Mouse (Mus musculus) cerebellum, postnatal 36 days (tissue): ENCODE measurements around the gene Il18.

ENCODE experiments used
- DNase-seq, 2 experiments: peaks; one replicate each; pipeline ENCODE4 v3.0.0; 2021 to 2022; ENCODE audit warnings: mixed read lengths in 2 of 2

Il18 gene

DNA sequence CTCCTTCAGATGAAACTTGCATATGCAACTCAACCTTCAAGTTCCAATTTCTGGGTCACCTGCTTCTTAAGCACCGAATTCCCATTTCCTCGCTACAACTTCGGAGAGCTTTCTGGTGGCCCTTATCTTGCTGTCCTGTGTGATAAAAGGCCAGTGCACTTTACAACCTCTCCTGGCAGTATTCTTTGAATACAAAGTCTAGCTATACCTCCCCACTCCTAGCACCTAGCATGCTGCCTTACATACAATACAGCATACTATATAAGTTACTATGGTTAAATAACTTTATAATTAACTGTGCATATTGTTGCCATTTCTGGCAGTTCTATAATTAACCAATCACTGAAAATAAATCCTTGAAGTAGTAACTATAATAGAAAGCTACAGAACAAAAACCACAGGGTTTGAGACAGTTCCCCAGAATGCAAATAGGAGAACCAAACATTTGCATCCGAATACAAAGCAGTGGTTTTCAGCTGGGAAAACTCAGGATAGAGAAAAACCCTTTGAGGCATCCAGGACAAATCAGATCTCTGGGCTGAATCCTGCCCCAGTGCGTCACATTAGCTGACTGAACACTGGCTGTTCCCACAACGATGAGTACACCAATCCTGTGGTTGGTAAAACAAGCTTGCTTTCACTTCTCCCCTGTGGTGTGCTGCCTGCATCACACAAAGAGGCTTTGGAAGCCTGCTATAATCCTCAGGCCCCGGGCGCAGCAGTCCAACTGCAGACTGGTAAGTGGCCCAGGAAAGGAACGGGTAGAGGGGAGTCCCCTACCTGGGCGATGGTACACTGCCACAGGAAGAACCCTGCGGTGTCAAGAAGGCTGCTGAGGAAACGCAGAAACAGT, at the start of gene Il18:
Gene Il18, plus strand, starts transcription at position 587 of the 853 bp plus-strand sequence.
- peak in 1 of 2 experiments; percentile 9 for DNase-seq

DNA sequence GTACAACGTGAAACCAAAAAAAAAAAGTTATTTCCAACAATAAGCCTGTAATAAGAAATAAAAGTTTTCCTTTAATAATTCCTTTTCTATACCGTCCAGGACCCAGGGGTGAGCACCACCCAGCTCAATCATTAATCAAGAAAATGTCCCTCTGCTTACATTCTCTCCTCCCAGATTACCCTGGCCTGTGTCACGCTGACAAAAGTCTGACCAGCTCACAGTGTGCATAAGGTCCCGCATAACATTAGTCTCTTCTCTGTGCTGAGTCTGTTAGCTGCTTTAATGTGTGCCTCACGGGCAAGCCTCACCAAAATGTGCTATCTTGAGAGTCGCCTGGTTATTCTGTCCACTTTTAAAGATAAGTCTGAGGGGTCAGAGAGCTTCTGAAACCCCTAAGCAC, 49.2 kb upstream of the Il18 start:
- DNase-seq = no peak

- DNase-seq = peak; percentile 12 to 16
Measured at GRCm38 (mm10) chr9:50507570-50507969, 47.1 kb upstream of the Il18 start.

DNA sequence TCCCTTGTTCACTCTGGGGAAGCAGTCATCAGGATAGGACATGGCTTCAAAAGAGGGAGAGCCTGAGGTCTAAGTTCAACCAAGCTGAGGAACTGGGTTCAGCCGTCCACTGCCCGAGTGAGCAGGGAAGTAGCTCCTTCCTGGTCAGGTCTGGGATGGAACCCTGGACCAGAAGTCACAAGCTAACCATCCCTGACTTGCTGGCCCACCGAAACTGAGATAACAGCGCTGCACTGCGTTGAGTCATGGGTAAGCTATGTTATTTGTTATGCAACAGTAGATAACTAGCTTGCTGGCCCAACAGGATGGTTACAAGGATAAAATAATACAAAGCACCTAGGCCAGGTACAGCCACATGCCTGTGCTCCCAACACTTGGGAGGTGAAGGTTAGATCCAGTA, 39.2 kb upstream of the Il18 start:
- DNase-seq = no peak

DNA sequence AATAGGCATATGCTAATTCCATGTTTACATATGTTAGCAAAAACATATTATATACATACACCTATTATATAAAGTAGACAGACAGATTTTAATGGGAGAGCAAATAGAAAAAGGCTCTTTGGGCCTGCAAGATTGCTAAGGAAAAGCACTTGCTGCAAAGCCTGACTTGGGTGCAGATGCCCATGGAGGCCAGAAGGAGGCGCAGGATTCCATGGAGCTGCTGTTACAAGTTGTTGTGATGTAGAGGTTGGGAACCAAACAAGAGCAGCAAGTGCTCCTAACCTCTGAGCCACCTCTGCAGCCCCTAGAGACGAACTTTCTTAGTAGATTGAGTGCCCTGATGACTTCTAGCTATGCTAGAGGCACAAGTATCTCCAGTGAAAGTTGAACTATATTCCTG, 35.8 kb upstream of the Il18 start:
- no peak for DNase-seq

DNA sequence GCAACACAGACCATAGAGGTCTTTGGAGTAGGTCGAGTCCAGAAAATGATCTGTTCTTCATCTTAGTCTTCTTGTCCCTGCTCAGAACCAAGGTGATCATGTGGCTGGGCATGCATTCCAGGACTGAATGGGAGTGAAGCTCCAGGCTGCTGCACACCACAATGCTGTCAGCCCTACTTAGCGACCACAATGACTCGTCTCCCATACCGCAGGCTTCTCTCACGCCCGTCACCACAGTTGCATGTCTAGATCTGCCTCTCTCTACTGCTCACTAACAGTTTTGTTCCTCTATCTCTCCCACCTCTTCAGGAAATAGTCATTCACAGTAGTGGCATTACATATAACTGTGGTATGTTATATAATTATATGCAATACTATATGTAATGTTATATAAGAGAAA, 33.9 kb upstream of the Il18 start:
- no peak for DNase-seq

DNA sequence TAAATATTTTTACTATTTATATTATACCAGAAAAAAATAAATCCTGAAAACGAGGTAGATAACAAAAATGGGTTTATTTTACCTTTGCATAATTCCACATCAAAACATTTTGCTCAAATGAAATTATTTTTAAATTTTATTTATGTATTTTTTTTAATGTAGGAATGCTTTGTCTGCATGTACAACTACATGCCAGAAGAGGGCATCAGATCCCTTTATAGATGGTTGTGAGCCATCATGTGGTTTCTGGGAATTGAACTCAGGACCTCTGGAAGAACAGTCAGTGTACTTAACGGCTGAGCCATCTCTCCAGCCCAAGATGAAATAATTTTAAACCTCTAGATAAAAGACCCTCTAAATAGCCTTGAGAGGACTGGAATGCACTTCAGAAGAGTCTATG, 33.1 kb upstream of the Il18 start:
- DNase-seq = no peak

DNA sequence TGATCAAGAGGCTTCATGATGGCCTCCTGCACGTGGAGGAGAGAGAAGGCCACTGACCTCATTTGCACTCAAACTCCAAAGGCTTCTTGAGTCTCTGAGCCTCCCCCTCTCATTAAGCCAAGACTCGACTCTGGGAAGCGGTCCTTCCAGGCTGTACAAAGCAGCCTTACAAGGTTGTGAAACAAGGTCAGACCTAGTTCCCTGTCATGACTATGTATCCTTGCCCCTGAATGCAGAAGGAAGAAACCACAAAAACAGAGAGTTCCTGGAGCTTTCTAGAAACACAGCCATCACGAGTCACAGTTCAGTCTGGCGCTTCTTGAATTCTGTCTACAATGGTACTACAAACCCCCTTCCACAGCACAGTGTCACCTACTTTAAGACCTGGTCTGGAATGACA, 32.1 kb upstream of the Il18 start:
- DNase-seq = no peak

- no peak for DNase-seq
Measured at GRCm38 (mm10) chr9:50524936-50525335, 29.7 kb upstream of the Il18 start.

- DNase-seq = no peak
Measured at GRCm38 (mm10) chr9:50525585-50525984, 29.0 kb upstream of the Il18 start.

DNA sequence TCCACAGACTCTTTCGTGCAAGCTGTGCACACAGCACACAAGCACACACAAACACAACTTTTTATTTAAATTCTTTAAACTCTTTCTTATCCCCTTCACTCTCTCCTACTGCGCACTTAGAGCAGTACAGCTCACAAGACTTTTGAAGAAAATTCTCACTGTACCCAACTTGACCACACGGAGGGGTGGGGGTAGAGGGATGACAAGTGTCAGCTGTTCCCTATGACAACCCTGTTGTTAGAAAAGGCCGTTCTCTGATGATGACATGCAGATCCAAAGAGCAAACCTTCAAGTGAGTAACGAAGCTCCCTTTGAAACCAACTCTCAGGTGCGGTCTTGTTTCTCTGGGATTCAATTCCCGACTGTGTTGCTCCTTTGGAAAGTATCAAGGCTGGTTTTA, 26.8 kb upstream of the Il18 start:
- no peak for DNase-seq

- DNase-seq = peak; percentile 96 to 98
Measured at GRCm38 (mm10) chr9:50528293-50528892, 26.2 kb upstream of the Il18 start, which contains the start of gene Pts. Pts (minus strand) TSS chr9:50528724.

DNA sequence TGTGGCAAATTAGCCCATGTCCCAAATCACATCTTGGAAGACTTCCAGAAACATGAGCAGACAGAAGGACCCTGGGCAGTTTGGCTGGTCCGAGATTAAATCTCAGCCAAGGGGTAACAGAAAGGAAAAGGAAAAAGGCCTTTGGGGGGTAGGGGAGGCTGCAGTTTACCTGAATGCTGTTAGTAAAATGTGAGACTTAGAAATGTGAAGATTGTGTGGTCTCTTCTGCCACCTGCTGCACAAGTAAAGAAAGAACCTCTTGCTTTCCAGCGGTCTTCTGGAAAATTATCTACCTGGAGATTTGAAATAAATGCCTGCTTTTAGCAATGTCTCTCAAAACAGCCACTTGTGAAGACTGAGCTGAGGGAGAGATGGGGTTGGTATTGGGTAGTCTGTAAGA, 23.7 kb upstream of the Il18 start:
- DNase-seq = peak in 1 of 2 experiments; percentile 14

GRCm38 (mm10) chr9:50533328-50533727, 21.3 kb upstream of the Il18 start:
- DNase-seq = no peak

- DNase-seq = no peak
Measured at GRCm38 (mm10) chr9:50533791-50534190, 20.8 kb upstream of the Il18 start.

DNA sequence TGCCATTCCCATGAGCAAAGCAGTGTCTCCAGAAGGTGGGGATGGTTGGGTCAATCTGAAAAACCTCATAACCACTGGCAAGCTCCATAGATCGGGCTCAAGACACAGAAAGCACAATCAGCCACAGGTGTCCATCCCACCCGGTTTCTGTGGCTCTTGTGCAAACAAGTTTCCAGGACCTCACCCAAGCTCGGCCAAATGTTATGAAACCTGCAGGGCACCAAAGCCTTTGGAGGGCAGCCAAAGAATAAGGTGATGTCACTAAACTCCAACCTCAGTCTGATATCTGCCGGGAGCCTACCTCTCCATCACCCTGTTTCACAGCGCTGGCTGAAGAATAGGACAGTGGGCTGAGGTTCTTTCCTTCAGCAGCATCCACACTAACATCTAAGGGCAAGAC, 18.7 kb upstream of the Il18 start:
- no peak for DNase-seq

DNA sequence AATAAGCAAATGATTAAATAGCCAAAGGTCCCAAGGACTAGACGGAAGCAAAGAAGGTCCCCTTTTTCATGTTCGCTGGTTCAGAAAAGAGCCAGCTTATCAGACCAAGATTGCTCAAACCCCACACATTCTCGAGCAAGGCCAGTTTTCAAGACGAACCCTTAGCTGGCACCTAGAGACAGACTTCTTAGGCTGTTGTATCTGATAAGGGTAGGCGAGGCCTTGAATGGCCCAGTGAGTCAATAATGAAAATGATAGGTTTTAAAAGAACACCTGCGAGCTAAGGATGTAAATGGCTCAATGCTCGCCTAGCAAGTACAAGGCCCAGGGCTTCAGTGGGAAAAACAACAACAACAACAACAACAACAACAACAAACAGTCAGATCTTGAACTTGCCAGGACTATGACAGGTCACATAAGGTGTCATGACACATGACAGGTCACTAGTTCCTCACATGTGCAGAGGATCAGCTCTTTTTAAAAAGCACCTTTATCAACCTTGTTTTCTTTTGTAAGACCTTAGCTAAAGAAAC, 18.0 kb upstream of the Il18 start:
- DNase-seq = no peak

DNA sequence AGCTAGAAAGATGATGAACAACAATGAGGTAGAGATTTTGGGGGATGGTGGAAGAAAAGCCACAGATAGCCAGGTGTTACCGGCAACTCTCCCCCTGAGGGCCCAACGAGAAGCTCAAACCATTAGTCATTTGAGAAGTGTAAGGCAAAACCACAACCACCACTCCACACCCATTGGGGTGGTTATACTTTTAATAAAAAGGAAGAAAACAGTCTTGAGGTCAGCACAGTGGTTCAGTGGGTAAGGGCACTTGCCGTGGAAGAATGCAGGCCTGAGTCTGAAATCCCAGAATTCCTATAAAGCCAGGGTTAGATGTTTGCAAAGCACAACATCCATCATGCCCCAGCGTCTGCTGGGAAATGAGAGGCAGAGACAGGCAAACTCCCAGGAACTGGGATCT, 17.3 kb upstream of the Il18 start:
- no peak for DNase-seq

- no peak for DNase-seq
Measured at GRCm38 (mm10) chr9:50540170-50540569, 14.5 kb upstream of the Il18 start.

- DNase-seq = no peak
Measured at GRCm38 (mm10) chr9:50542401-50542800, 12.2 kb upstream of the Il18 start.

- no peak for DNase-seq
Measured at GRCm38 (mm10) chr9:50547859-50548478, 6.7 kb upstream of the Il18 start.

DNA sequence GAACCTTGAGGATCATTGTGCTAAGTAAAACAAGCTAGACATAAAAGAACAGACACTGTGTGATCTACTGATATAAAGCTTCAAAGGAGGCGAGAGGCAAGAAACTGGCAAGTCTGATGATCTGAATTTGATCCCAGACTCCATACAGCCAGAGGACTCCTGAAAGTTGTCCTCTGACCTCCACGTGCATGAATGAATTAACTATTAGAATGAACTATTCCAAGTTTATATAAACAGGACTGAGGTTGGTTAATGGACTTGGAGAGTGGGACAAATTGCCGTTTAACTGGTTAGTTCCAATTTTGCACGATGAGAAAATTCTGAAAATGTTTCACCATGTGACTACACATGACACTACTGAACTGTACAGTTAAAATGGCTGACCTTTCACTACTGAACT, 5.7 kb upstream of the Il18 start:
- no peak for DNase-seq

DNA sequence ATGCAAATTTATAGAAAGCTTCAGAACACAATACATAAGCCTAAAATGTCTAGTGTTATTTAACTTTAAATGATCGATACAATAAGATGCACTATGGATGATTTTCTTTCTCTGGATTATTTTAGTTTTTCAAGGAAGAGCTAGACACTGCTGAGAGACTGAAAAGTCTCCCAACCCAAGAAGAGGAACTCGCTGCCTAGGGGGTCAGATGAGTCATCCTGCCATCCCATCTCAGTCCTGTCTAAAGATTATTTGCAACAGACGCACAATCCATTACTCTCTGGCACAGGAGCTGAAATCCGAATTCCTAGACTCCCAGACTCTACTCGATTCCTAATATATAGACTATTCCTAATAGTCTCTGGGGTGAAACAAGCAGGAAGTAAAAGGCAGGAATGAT, 2.4 kb upstream of the Il18 start:
- DNase-seq = no peak

- no peak for DNase-seq
Measured at GRCm38 (mm10) chr9:50553547-50553946, 1.1 kb upstream of the Il18 start.
